ENCODE assay signal across 8 mouse cellular contexts in the genomic region with DNA sequence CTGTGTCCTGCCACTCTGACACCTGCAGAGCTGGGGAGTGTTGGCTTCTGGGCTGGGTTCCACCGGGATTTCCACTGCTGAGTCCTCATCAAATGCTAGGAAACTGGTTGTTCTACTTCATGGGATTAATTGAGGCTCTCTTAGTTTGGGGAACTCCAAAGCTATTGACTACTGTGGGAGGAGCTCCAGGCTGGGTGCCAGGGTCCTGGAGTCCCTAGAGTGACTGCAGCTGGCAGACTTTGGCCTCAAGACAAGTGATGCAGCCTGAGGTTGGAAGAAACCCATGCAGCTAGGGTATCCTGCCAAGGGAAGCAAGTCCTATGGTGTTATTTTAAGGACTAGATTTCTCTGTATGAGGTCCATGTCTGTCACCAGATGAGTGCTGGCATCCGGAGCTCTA. TPM values are rescaled to one million over a fixed set of nuclear protein-coding genes. Genes with fewer than 3 reads are reported as not detected.
DNase-seq lines count a peak whose midpoint lies in the region.

No protein-coding gene starts in this region.

- peak; percentile 29 for DNase-seq in adrenal gland, postnatal 10 days
- no peak for DNase-seq in adrenal gland, adult (ENCODE audit: inconsistent age in 2 of 2, low spot score in 1 of 2)
- DNase-seq in kidney, postnatal 25 days: peak; percentile 32 to 55
- no peak for DNase-seq in kidney, adult 11 months
- peak; percentile 25 for DNase-seq in gastrocnemius, postnatal 25 days
- DNase-seq in lung, postnatal 14 days: peak; percentile 46
- no peak for DNase-seq in thymus, postnatal 0 days (ENCODE audit: low spot score)
- DNase-seq in adrenal gland, postnatal 36 days: no peak

RNA-seq across cellular contexts. Expression of a gene that starts 44.1 kb away (rescaled TPM):
- total RNA-seq in adrenal gland, postnatal 10 days (2021): not detected
- not detected for total RNA-seq in gastrocnemius, postnatal 25 days (2021)
- polyA plus RNA-seq in thymus, postnatal 0 days (2015; fragmentation: Nextera tagmentation; extraction: Ambion mirVana): 2.5 and 2.9 TPM in 2 replicates
- not detected for total RNA-seq in adrenal gland, postnatal 36 days (2021)

Comparison
In these comparisons a context has a peak if more than half of its experiments do, and no peak if none do; other contexts are left out.
1. DNase-seq: peak in adrenal gland, postnatal 10 days (single experiment), kidney, postnatal 25 days (2 of 2), gastrocnemius, postnatal 25 days (single experiment) and lung, postnatal 14 days (single experiment); none in adrenal gland, adult (0 of 2), kidney, adult 11 months (single experiment), thymus, postnatal 0 days (single experiment) and adrenal gland, postnatal 36 days (0 of 2).